Comparison of ENCODE assay signal across 25 mouse cellular contexts in the genomic region with DNA sequence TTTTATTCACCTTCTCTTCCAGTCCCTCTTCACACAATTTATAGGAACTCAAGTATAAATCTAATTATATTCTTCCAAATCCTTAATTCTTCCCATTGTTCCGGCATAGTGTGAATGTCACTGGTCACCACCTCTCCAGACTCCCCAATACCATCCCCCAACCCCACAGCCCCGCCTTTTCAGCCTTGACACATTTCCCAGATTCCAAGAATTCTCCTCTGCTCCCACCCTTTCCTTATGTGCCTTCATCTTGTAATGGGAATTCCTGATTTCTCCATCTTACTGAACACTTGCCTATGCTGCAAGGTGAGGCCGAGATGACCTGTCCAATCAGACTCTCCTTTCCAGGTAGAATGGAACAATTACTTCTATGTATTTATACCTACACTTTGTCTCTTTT. TPM values are rescaled to one million over a fixed set of nuclear protein-coding genes. Genes with fewer than 3 reads are reported as not detected.
DNase-seq lines count a peak whose midpoint lies in the region; ATAC-seq lines count a peak whose summit lies in the region.
"Had no signal": no experiment of that assay in that cellular context is flagged by ENCODE, and none has a peak within 500 bp of the region (broad histone marks: within the 10 kb centered on the region; RNA-seq: fewer than 3 reads in every experiment).

No protein-coding gene starts in this region.

- no peaks in the 10 kb centered on the region for H3K36me3 ChIP-seq in heart, embryonic 12.5 days
- H3K36me3 ChIP-seq: embryonic facial prominence, embryonic 13.5 days; embryonic facial prominence, embryonic 15.5 days; forebrain, embryonic 10.5 days; forebrain, embryonic 12.5 days had no signal

- no peaks in the 10 kb centered on the region for H3K27me3 ChIP-seq in heart, embryonic 12.5 days (replicated peaks)
- H3K27me3 ChIP-seq: CH12.LX; embryonic facial prominence, embryonic 13.5 days; embryonic facial prominence, embryonic 15.5 days; forebrain, embryonic 12.5 days had no signal

- H3K4me2 ChIP-seq in heart, embryonic 12.5 days = no peak overlapping the region
- H3K4me2 ChIP-seq: embryonic facial prominence, embryonic 13.5 days; embryonic facial prominence, embryonic 15.5 days; forebrain, embryonic 12.5 days had no signal

- 69% methylated on average over 3 of the region's 3 CpGs for WGBS in heart, embryonic 12.5 days

- no peak overlapping the region for H3K27ac ChIP-seq in heart, embryonic 12.5 days (ENCODE audit: poor library complexity, severe bottlenecking)
- H3K27ac ChIP-seq: embryonic facial prominence, embryonic 13.5 days; embryonic facial prominence, embryonic 15.5 days; forebrain, embryonic 10.5 days; forebrain, embryonic 12.5 days had no signal

- H3K4me1 ChIP-seq in heart, embryonic 12.5 days (replicated peaks) = peaks cover 10% of the 10 kb centered on the region
- H3K4me1 ChIP-seq: forebrain, embryonic 12.5 days had no signal

- ATAC-seq in heart, embryonic 12.5 days (ENCODE audit: insufficient number of reproducible peaks, low FRiP score) = no peak
- ATAC-seq: CD4-positive, CD25-positive, alpha-beta regulatory T cell, adult 4 months; forebrain, embryonic 14.5 days; forebrain, embryonic 16.5 days had no signal

- DNase-seq in heart, adult 11 months = peak; percentile 73
- peak; percentile 77 for DNase-seq in ZHBTc4 (ENCODE audit: low read depth, low spot score)
- no peak for DNase-seq in ovary, postnatal 14 days (ENCODE audit: low spot score)
- no peak for DNase-seq in layer of hippocampus, adult 9-10 months (ENCODE audit: low spot score)
- DNase-seq: adrenal gland, adult 2 months; adrenal gland, postnatal 10 days; adrenal gland, postnatal 25 days; B cell, adult 2 months; cerebellum, adult 11 months; cerebellum, adult 18-20 months; cerebellum, adult 8-10 months; cerebellum, adult 9-11 months; cerebellum, postnatal 14 days; cerebellum, postnatal 36 days; embryo, embryonic 11 days had no signal

- H3K4me3 ChIP-seq in heart, embryonic 12.5 days = no peak overlapping the region
- H3K4me3 ChIP-seq: embryonic facial prominence, embryonic 13.5 days; embryonic facial prominence, embryonic 15.5 days; erythroblast, embryonic 14.5 days; forebrain, embryonic 10.5 days; forebrain, embryonic 12.5 days had no signal

- no peak overlapping the region for H3K9ac ChIP-seq in heart, embryonic 12.5 days
- H3K9ac ChIP-seq: embryonic facial prominence, embryonic 13.5 days; embryonic facial prominence, embryonic 15.5 days; forebrain, embryonic 12.5 days had no signal

- H3K9me3 ChIP-seq in heart, embryonic 12.5 days (replicated peaks) = no peaks in the 10 kb centered on the region
- H3K9me3 ChIP-seq: embryonic facial prominence, embryonic 13.5 days; embryonic facial prominence, embryonic 15.5 days; forebrain, embryonic 10.5 days; forebrain, embryonic 12.5 days had no signal

RNA-seq across cellular contexts. Expression of gene Slamf9, which starts 17.1 kb away (rescaled TPM):
- polyA plus RNA-seq in heart, embryonic 12.5 days (2016; fragmentation: Nextera tagmentation; extraction: Ambion mirVana) = 0.95 and 1.3 TPM in 2 replicates
- polyA plus RNA-seq: CD4-positive, CD25-positive, alpha-beta regulatory T cell, adult 4 months; embryonic facial prominence, embryonic 13.5 days; erythroblast, embryonic 14.5 days; forebrain, embryonic 10.5 days; forebrain, embryonic 12.5 days; forebrain, embryonic 16.5 days had no signal

RNA-seq across cellular contexts. Expression of gene Igsf9, which starts 23.5 kb away (rescaled TPM):
- polyA plus RNA-seq in heart, embryonic 12.5 days (2016; fragmentation: Nextera tagmentation; extraction: Ambion mirVana) = 11.4 and 11.8 TPM in 2 replicates
- polyA plus RNA-seq: erythroblast, embryonic 14.5 days had no signal

RNA-seq across cellular contexts. Expression of gene Tagln2, which starts 41.8 kb away (rescaled TPM):
- 351 and 387 TPM in 2 replicates for polyA plus RNA-seq in heart, embryonic 12.5 days (2016; fragmentation: Nextera tagmentation; extraction: Ambion mirVana)

Comparison
In these comparisons a context has a peak if more than half of its experiments do, and no peak if none do; other contexts are left out.
1. DNase-seq: peak in heart, adult 11 months (single experiment) and ZHBTc4 (single experiment); none in ovary, postnatal 14 days (single experiment) and layer of hippocampus, adult 9-10 months (single experiment).